Mouse (Mus musculus) kidney, embryonic 16.5 days (tissue): ENCODE results near the gene Aco1. TPM values are rescaled to one million over a fixed set of nuclear protein-coding genes. Genes with fewer than 3 reads are reported as not detected.

ENCODE experiments used
- ATAC-seq: fragments of 200-750 bp; cut with Nextera tagmentation; 2 replicates; pipeline ENCODE4 v1.8.0; 2017; ENCODE audit warnings: moderate TSS enrichment; ENCODE audit not compliant: low FRiP score, low TSS enrichment
- H3K27ac ChIP-seq: fragments of 300-500 bp; sonication (generic); 2 replicates; pipeline ENCODE4 v1.5.1; 2014; ENCODE audit warnings: low read length
- H3K27me3 ChIP-seq: fragments of 300-500 bp; sonication (generic); 2 replicates; pipeline ENCODE4 v1.6.1; 2014; ENCODE audit warnings: low read length, control low read depth, mixed read lengths; ENCODE audit not compliant: insufficient read depth
- H3K36me3 ChIP-seq: fragments of 300-500 bp; sonication (generic); 2 replicates; pipeline ENCODE4 v1.6.1; 2014; ENCODE audit warnings: low read length, control low read depth, mixed read lengths; ENCODE audit not compliant: insufficient read depth
- H3K4me1 ChIP-seq: fragments of 300-500 bp; sonication (generic); 2 replicates; pipeline ENCODE4 v1.6.1; 2014; ENCODE audit warnings: low read length, control low read depth, mixed read lengths; ENCODE audit not compliant: insufficient read depth
- H3K4me2 ChIP-seq: fragments of 300-500 bp; sonication (generic); replicated peaks from 2 replicates; pipeline ENCODE4 v1.6.1; 2014; ENCODE audit warnings: low read depth, low read length
- H3K4me3 ChIP-seq: fragments of 300-500 bp; sonication (generic); 2 replicates; pipeline ENCODE4 v1.5.1; 2014; ENCODE audit warnings: mild to moderate bottlenecking, low read length
- H3K9ac ChIP-seq: fragments of 300-500 bp; sonication (generic); replicated peaks from 2 replicates; pipeline ENCODE4 v1.6.1; 2014; ENCODE audit warnings: low read length
- H3K9me3 ChIP-seq: fragments of 300-500 bp; sonication (generic); 2 replicates; pipeline ENCODE4 v1.6.1; 2016; ENCODE audit warnings: low read length, control low read depth
- WGBS: fragments of 180-500 bp; shearing (Covaris S2); extraction: QIAGEN DNeasy Blood & Tissue Kit; methylation state at CpG from one replicate; pipeline ENCODE4 v1.1.7; 2014; 5-methylcytosine and 5-hydroxymethylcytosine counted together
- polyA plus RNA-seq: library from polyadenylated mRNA; unstranded; fragments of >200 nt; fragmentation: Nextera tagmentation; extraction: Ambion mirVana; gene quantifications from 2 replicates; pipeline ENCODE4 v1.2.1, GENCODE M21; 2015

Aco1 gene
- polyA plus RNA-seq, 1 experiment from 2014 or later: 89.4 TPM

GRCm38 (mm10) chr4:40221876-40222585 lies 79.2 kb downstream of the Aco1 start:
- Histone ChIP-seq H3K27ac (no peak overlapping the region), H3K9ac (no peak overlapping the region), H3K27me3 (no peaks in the 10 kb centered on the region), H3K4me3 (no peak overlapping the region), H3K36me3 (0 out of 2 replicates have a peak, but pooled peaks cover 2% of the 10 kb centered on the region), H3K4me1 (no peaks in the 10 kb centered on the region), H3K9me3 (no peaks in the 10 kb centered on the region), H3K4me2 (no peak overlapping the region)
- 52% methylated on average over 21 of the region's 21 CpGs for WGBS
- no peak for ATAC-seq

- WGBS: 64% methylated on average over 5 of the region's 5 CpGs
- Histone ChIP-seq H3K9me3 (no peaks in the 10 kb centered on the region), H3K4me1 (no peaks in the 10 kb centered on the region), H3K36me3 (no peaks in the 10 kb centered on the region), H3K27me3 (no peaks in the 10 kb centered on the region), H3K9ac (no peak overlapping the region), H3K27ac (no peak overlapping the region), H3K4me2 (no peak overlapping the region), H3K4me3 (no peak overlapping the region)
- no peak for ATAC-seq
These were observed 83.2 kb downstream of the Aco1 start for GRCm38 (mm10) chr4:40226095-40226494.

GRCm38 (mm10) chr4:40227131-40227530 lies 84.2 kb downstream of the Aco1 start:
- no peak overlapping the region for H3K9ac ChIP-seq
- no peak overlapping the region for H3K4me2 ChIP-seq
- H3K36me3 ChIP-seq: no peaks in the 10 kb centered on the region
- H3K4me1 ChIP-seq: no peaks in the 10 kb centered on the region
- ATAC-seq: no peak
- no peak overlapping the region for H3K4me3 ChIP-seq
- H3K27ac ChIP-seq: no peak overlapping the region
- no peaks in the 10 kb centered on the region for H3K27me3 ChIP-seq
- no peaks in the 10 kb centered on the region for H3K9me3 ChIP-seq
- WGBS: 87% methylated on average over 11 of the region's 11 CpGs

DNA sequence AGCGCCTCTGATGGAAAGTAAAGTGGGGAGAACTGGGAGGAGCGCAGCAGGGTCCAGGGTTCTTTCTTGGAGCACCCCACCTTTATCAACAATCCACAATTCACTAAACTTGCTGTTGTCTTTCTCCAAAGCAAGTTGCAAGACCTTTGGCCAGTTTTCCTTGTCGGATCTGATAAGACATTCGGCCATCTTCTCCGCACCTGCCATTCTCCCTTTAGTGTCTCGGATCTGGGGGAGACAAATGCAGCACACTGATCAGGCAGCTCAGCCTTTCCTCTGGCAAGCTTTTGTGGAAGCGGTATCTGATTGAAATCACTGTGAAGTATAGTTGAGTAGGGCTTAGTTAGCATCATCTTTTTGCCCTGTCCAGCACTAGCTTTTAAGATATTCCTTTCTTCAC lies 85.0 kb downstream of the Aco1 start:
- Histone ChIP-seq H3K27ac (no peak overlapping the region), H3K9me3 (no peaks in the 10 kb centered on the region), H3K27me3 (no peaks in the 10 kb centered on the region), H3K4me3 (no peak overlapping the region), H3K9ac (no peak overlapping the region), H3K4me1 (no peaks in the 10 kb centered on the region), H3K4me2 (no peak overlapping the region), H3K36me3 (no peaks in the 10 kb centered on the region)
- ATAC-seq: no peak
- 95% methylated on average over 7 of the region's 7 CpGs for WGBS

GRCm38 (mm10) chr4:40229723-40230122 lies 86.8 kb downstream of the Aco1 start:
- H3K27ac ChIP-seq: no peak overlapping the region
- H3K36me3 ChIP-seq: no peaks in the 10 kb centered on the region
- H3K4me3 ChIP-seq: no peak overlapping the region
- no peaks in the 10 kb centered on the region for H3K9me3 ChIP-seq
- no peak overlapping the region for H3K9ac ChIP-seq
- 84% methylated on average over 6 of the region's 6 CpGs for WGBS
- H3K4me2 ChIP-seq: no peak overlapping the region
- no peak for ATAC-seq
- no peaks in the 10 kb centered on the region for H3K4me1 ChIP-seq
- no peaks in the 10 kb centered on the region for H3K27me3 ChIP-seq

DNA sequence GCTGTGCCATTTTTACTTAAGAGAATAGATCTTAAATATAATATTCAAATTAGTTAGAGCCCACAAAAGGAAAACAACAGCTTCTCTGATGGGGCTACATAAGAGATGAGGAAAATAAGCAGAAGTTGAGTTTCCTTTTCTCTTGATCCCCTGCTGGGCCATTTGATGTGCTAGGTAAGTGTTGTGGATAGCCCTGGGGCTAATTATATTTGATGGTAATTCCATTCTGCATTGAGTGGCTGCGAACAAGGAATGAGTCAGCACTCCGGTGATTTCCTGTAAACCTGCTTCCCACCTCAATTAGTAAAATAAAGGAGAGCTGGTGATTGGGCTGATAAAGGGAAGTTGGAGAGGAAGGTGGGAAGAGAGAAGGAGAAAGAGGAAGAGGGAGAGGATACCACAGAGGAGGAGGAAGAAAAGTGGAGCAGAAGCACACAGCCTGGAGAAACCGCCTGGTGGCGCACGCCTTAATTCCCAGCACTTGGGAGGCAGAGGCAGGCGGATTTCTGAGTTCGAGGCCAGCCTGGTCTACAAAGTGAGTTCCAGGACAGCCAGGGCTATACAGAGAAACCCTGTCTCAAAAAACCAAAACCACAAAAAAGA lies 90.3 kb downstream of the Aco1 start:
- Histone ChIP-seq H3K27me3 (no peaks in the 10 kb centered on the region), H3K4me2 (no peak overlapping the region), H3K36me3 (no peaks in the 10 kb centered on the region), H3K9me3 (no peaks in the 10 kb centered on the region), H3K4me1 (no peaks in the 10 kb centered on the region), H3K4me3 (no peak overlapping the region), H3K27ac (no peak overlapping the region), H3K9ac (no peak overlapping the region)
- no peak for ATAC-seq
- WGBS: 91% methylated on average over 7 of the region's 7 CpGs

GRCm38 (mm10) chr4:40234256-40234655 lies 91.4 kb downstream of the Aco1 start:
- H3K9me3 ChIP-seq: no peaks in the 10 kb centered on the region
- no peak overlapping the region for H3K4me3 ChIP-seq
- H3K27me3 ChIP-seq: no peaks in the 10 kb centered on the region
- peaks cover 7% of the 10 kb centered on the region for H3K4me1 ChIP-seq
- no peak overlapping the region for H3K4me2 ChIP-seq
- no peak overlapping the region for H3K9ac ChIP-seq
- no peaks in the 10 kb centered on the region for H3K36me3 ChIP-seq
- WGBS: 74% methylated on average over 6 of the region's 6 CpGs
- ATAC-seq: no peak
- H3K27ac ChIP-seq: no peak overlapping the region

DNA sequence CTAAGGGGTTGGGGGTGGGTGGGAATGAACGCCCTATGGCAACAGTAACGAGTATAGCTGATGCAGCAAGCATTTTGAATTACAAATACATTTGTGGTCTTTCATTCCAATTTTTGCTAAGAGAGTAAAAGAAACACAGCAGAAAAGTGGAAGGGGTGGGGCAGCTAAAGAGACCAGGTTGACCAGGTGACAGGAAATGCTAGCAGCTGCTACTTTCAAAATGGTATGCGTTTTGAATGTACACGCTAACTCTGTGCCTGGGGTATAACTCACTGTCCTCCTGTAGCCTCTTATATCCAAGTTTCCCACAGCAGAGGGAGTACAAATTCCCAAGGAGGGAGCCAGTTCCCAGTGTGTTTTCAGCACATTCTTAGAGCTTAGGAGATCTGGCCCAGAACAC lies 93.9 kb downstream of the Aco1 start:
- Histone ChIP-seq H3K27me3 (no peaks in the 10 kb centered on the region), H3K4me3 (no peak overlapping the region), H3K9ac (no peak overlapping the region), H3K9me3 (no peaks in the 10 kb centered on the region), H3K36me3 (no peaks in the 10 kb centered on the region), H3K4me2 (no peak overlapping the region), H3K4me1 (peaks cover 13% of the 10 kb centered on the region), H3K27ac (no peak overlapping the region)
- WGBS: 82% methylated on average over 4 of the region's 4 CpGs
- no peak for ATAC-seq

- no peaks in the 10 kb centered on the region for H3K27me3 ChIP-seq
- 1% methylated on average over 17 of the region's 17 CpGs for WGBS
- peak overlapping the region; percentile 78 for H3K9ac ChIP-seq
- ATAC-seq: peak; percentile 85
- peaks cover 13% of the 10 kb centered on the region for H3K4me1 ChIP-seq
- peak overlapping the region; percentile 90 for H3K4me2 ChIP-seq
- peak overlapping the region; percentile 51 for H3K27ac ChIP-seq
- no peaks in the 10 kb centered on the region for H3K36me3 ChIP-seq
- no peaks in the 10 kb centered on the region for H3K9me3 ChIP-seq
- peak overlapping the region; percentile 70 for H3K4me3 ChIP-seq
These were observed 95.9 kb downstream of the Aco1 start for GRCm38 (mm10) chr4:40238483-40239408.
